Comparison of ENCODE assay signal across 8 mouse cellular contexts in genomic region chr6:114860677-114861568, GRCm38 (mm10).
DNase-seq lines count a peak whose midpoint lies in the region; ATAC-seq and TF ChIP-seq lines count a peak whose summit lies in the region.

No protein-coding gene starts in this region.

- WGBS in forebrain, embryonic 13.5 days, result 89% methylated on average over 14 of the region's 14 CpGs
- 91% methylated on average over 14 of the region's 14 CpGs for WGBS in forebrain, embryonic 12.5 days
- 89% methylated on average over 14 of the region's 14 CpGs for WGBS in midbrain, embryonic 15.5 days
- WGBS in midbrain, embryonic 11.5 days, result 92% methylated on average over 14 of the region's 14 CpGs
- 37% methylated on average over 14 of the region's 14 CpGs for WGBS in heart, embryonic 15.5 days
- 45% methylated on average over 14 of the region's 14 CpGs for WGBS in stomach, postnatal 0 days

- 0 out of 2 replicates have a peak, but pooled peaks have one; percentile 14 for ATAC-seq in forebrain, embryonic 13.5 days
- no peak for ATAC-seq in forebrain, embryonic 12.5 days (ENCODE audit: low FRiP score)
- no peak for ATAC-seq in midbrain, embryonic 15.5 days (replicated peaks)
- ATAC-seq in midbrain, embryonic 11.5 days (ENCODE audit: low FRiP score), result no peak
- ATAC-seq in heart, embryonic 15.5 days (replicated peaks; ENCODE audit: insufficient number of reproducible peaks, insufficient read depth, low FRiP score, low read depth), result peak; percentile 69
- ATAC-seq in stomach, postnatal 0 days (ENCODE audit: low FRiP score, low TSS enrichment), result peak; percentile 80

- DNase-seq in midbrain, embryonic 11.5 days (ENCODE audit: low spot score, missing footprints), result no peak
- peak; percentile 41 for DNase-seq in stomach, postnatal 0 days (ENCODE audit: low spot score)
- no peak for DNase-seq in embryo, embryonic 11 days
- no peak for DNase-seq in layer of hippocampus, adult 8-10 months (ENCODE audit: low spot score in 2 of 2)

- H3K4me2 ChIP-seq in forebrain, embryonic 13.5 days, result no peak overlapping the region
- no peak overlapping the region for H3K4me2 ChIP-seq in forebrain, embryonic 12.5 days
- H3K4me2 ChIP-seq in midbrain, embryonic 15.5 days, result no peak overlapping the region
- no peak overlapping the region for H3K4me2 ChIP-seq in midbrain, embryonic 11.5 days
- H3K4me2 ChIP-seq in heart, embryonic 15.5 days, result peak overlapping the region; percentile 13
- no peak overlapping the region for H3K4me2 ChIP-seq in stomach, postnatal 0 days (replicated peaks; ENCODE audit: low read depth)

- no peak overlapping the region for H3K9ac ChIP-seq in forebrain, embryonic 13.5 days
- H3K9ac ChIP-seq in forebrain, embryonic 12.5 days, result no peak overlapping the region
- H3K9ac ChIP-seq in midbrain, embryonic 15.5 days, result no peak overlapping the region
- H3K9ac ChIP-seq in midbrain, embryonic 11.5 days (ENCODE audit: low read length), result no peak overlapping the region
- H3K9ac ChIP-seq in heart, embryonic 15.5 days, result peak overlapping the region; percentile 24; the same call in 1 of the 2 replicates
- no peak overlapping the region for H3K9ac ChIP-seq in stomach, postnatal 0 days (ENCODE audit: low read length)

- no peaks in the 10 kb centered on the region for H3K27me3 ChIP-seq in forebrain, embryonic 13.5 days
- no peaks in the 10 kb centered on the region for H3K27me3 ChIP-seq in forebrain, embryonic 12.5 days
- no peaks in the 10 kb centered on the region for H3K27me3 ChIP-seq in midbrain, embryonic 15.5 days (replicated peaks)
- H3K27me3 ChIP-seq in midbrain, embryonic 11.5 days (ENCODE audit: control insufficient read depth, insufficient read depth, low read length), result no peaks in the 10 kb centered on the region
- H3K27me3 ChIP-seq in heart, embryonic 15.5 days, result no peaks in the 10 kb centered on the region
- H3K27me3 ChIP-seq in stomach, postnatal 0 days (ENCODE audit: control insufficient read depth, insufficient read depth, low read length), result no peaks in the 10 kb centered on the region

- no peak overlapping the region for H3K4me3 ChIP-seq in forebrain, embryonic 13.5 days
- H3K4me3 ChIP-seq in forebrain, embryonic 12.5 days (replicated peaks), result no peak overlapping the region
- no peak overlapping the region for H3K4me3 ChIP-seq in midbrain, embryonic 15.5 days
- no peak overlapping the region for H3K4me3 ChIP-seq in midbrain, embryonic 11.5 days (ENCODE audit: low read depth, low read length)
- no peak overlapping the region for H3K4me3 ChIP-seq in heart, embryonic 15.5 days
- H3K4me3 ChIP-seq in stomach, postnatal 0 days (ENCODE audit: low read depth, low read length), result no peak overlapping the region

- H3K36me3 ChIP-seq in forebrain, embryonic 13.5 days (ENCODE audit: poor library complexity, severe bottlenecking), result peaks cover 62% of the 10 kb centered on the region
- H3K36me3 ChIP-seq in forebrain, embryonic 12.5 days (replicated peaks), result peaks cover 57% of the 10 kb centered on the region
- peaks cover 4% of the 10 kb centered on the region for H3K36me3 ChIP-seq in midbrain, embryonic 15.5 days (replicated peaks)
- H3K36me3 ChIP-seq in midbrain, embryonic 11.5 days (ENCODE audit: control insufficient read depth, insufficient read depth, low read length), result peaks cover 7% of the 10 kb centered on the region; the same call in 1 of the 2 replicates
- peaks cover 33% of the 10 kb centered on the region for H3K36me3 ChIP-seq in heart, embryonic 15.5 days
- peaks cover 19% of the 10 kb centered on the region for H3K36me3 ChIP-seq in stomach, postnatal 0 days (ENCODE audit: control insufficient read depth, insufficient read depth, low read length)

- TF ChIP-seq CTCF in stomach, postnatal 0 days (IDR thresholded peaks at IDR 0.05; ENCODE audit: low read depth), result no peak

- peak overlapping the region; percentile 25 for H3K27ac ChIP-seq in forebrain, embryonic 13.5 days
- no peak overlapping the region; the same call in 1 of the 2 replicates for H3K27ac ChIP-seq in forebrain, embryonic 12.5 days
- H3K27ac ChIP-seq in midbrain, embryonic 15.5 days, result peak overlapping the region; percentile 36
- no peak overlapping the region for H3K27ac ChIP-seq in midbrain, embryonic 11.5 days (ENCODE audit: low read depth, low read length)
- peak overlapping the region; percentile 88 for H3K27ac ChIP-seq in heart, embryonic 15.5 days
- H3K27ac ChIP-seq in stomach, postnatal 0 days (replicated peaks), result peak overlapping the region; percentile 45; the same call in 1 of the 2 replicates

- no peaks in the 10 kb centered on the region for H3K9me3 ChIP-seq in forebrain, embryonic 13.5 days (replicated peaks)
- no peaks in the 10 kb centered on the region for H3K9me3 ChIP-seq in forebrain, embryonic 12.5 days
- no peaks in the 10 kb centered on the region for H3K9me3 ChIP-seq in midbrain, embryonic 15.5 days
- H3K9me3 ChIP-seq in midbrain, embryonic 11.5 days (ENCODE audit: control insufficient read depth, low read length), result no peaks in the 10 kb centered on the region
- no peaks in the 10 kb centered on the region for H3K9me3 ChIP-seq in heart, embryonic 15.5 days (replicated peaks)
- no peaks in the 10 kb centered on the region for H3K9me3 ChIP-seq in stomach, postnatal 0 days (ENCODE audit: control insufficient read depth, low read length)

- TF ChIP-seq EP300 in stomach, postnatal 0 days (optimal IDR thresholded peaks at IDR 0.05), result no peak

- H3K4me1 ChIP-seq in forebrain, embryonic 13.5 days, result peaks cover 7% of the 10 kb centered on the region; the same call in 1 of the 2 replicates
- H3K4me1 ChIP-seq in forebrain, embryonic 12.5 days, result peaks cover 10% of the 10 kb centered on the region; the same call in 1 of the 2 replicates
- H3K4me1 ChIP-seq in midbrain, embryonic 15.5 days, result no peaks in the 10 kb centered on the region; the same call in 1 of the 2 replicates
- no peaks in the 10 kb centered on the region for H3K4me1 ChIP-seq in midbrain, embryonic 11.5 days (ENCODE audit: control insufficient read depth, insufficient read depth, low read length)
- peaks cover 60% of the 10 kb centered on the region for H3K4me1 ChIP-seq in heart, embryonic 15.5 days (replicated peaks)
- peaks cover under 1% of the 10 kb centered on the region; the same call in 1 of the 2 replicates for H3K4me1 ChIP-seq in stomach, postnatal 0 days (replicated peaks; ENCODE audit: control insufficient read depth, insufficient read depth)

Comparison
In these comparisons a context has a peak if more than half of its experiments do, and no peak if none do; other contexts are left out.
1. ATAC-seq: peak in forebrain, embryonic 13.5 days (single experiment), heart, embryonic 15.5 days (single experiment) and stomach, postnatal 0 days (single experiment); none in forebrain, embryonic 12.5 days (single experiment), midbrain, embryonic 15.5 days (single experiment) and midbrain, embryonic 11.5 days (single experiment).
2. H3K27ac ChIP-seq: peak in forebrain, embryonic 13.5 days (single experiment), midbrain, embryonic 15.5 days (single experiment), heart, embryonic 15.5 days (single experiment) and stomach, postnatal 0 days (single experiment); none in forebrain, embryonic 12.5 days (single experiment) and midbrain, embryonic 11.5 days (single experiment).